Mouse (Mus musculus) intestine, postnatal 0 days (tissue): ENCODE results near the gene Grip1. TPM values are rescaled to one million over a fixed set of nuclear protein-coding genes. Genes with fewer than 3 reads are reported as not detected.

Experiments used
- ATAC-seq: fragments of 200-750 bp; cut with Nextera tagmentation; 2 replicates; pipeline ENCODE4 v1.8.0; 2017; ENCODE audit warnings: mild to moderate bottlenecking, moderate TSS enrichment, moderate library complexity
- H3K27ac ChIP-seq: fragments of 300-500 bp; sonication (generic); 2 replicates; pipeline ENCODE4 v1.5.1; 2014; ENCODE audit warnings: mild to moderate bottlenecking, low read depth, low read length, moderate library complexity
- H3K27me3 ChIP-seq: fragments of 300-500 bp; sonication (generic); replicated peaks from 2 replicates; pipeline ENCODE4 v1.6.1; 2014; ENCODE audit warnings: low read length, mixed read lengths; ENCODE audit not compliant: control insufficient read depth, insufficient read depth
- H3K36me3 ChIP-seq: fragments of 300-500 bp; sonication (generic); 2 replicates; pipeline ENCODE4 v1.6.1; 2014; ENCODE audit warnings: mild to moderate bottlenecking, moderate library complexity; ENCODE audit not compliant: control insufficient read depth, insufficient read depth
- H3K4me1 ChIP-seq: fragments of 300-500 bp; sonication (generic); replicated peaks from 2 replicates; pipeline ENCODE4 v1.6.1; 2014; ENCODE audit warnings: antibody characterized with exemption, low read length, mixed read lengths; ENCODE audit not compliant: control insufficient read depth, insufficient read depth
- H3K4me2 ChIP-seq: fragments of 300-500 bp; sonication (generic); replicated peaks from 2 replicates; pipeline ENCODE4 v1.6.1; 2014; ENCODE audit warnings: low read depth, mild to moderate bottlenecking, moderate library complexity
- H3K4me3 ChIP-seq: fragments of 300-500 bp; sonication (generic); 2 replicates; pipeline ENCODE4 v1.5.1; 2014; ENCODE audit warnings: low read depth, low read length
- H3K9ac ChIP-seq: fragments of 300-500 bp; sonication (generic); 2 replicates; pipeline ENCODE4 v1.6.1; 2014; ENCODE audit warnings: mild to moderate bottlenecking, low read depth, low read length
- H3K9me3 ChIP-seq: fragments of 300-500 bp; sonication (generic); 2 replicates; pipeline ENCODE4 v1.6.1; 2016; ENCODE audit warnings: mixed run types; ENCODE audit not compliant: control insufficient read depth
- CTCF ChIP-seq: sonication (generic); IDR thresholded peaks from 2 replicates; pipeline ENCODE4 v1.5.1; 2016; ENCODE audit warnings: low read depth, mild to moderate bottlenecking, control low read depth, antibody characterized with exemption, moderate library complexity
- WGBS: fragments of 180-500 bp; shearing (Covaris S2); extraction: QIAGEN DNeasy Blood & Tissue Kit; methylation state at CpG from one replicate; pipeline ENCODE4 v1.1.7; 2014; 5-methylcytosine and 5-hydroxymethylcytosine counted together
- polyA plus RNA-seq: library from polyadenylated mRNA; unstranded; fragments of >200 nt; fragmentation: Nextera tagmentation; extraction: Ambion mirVana; gene quantifications from 2 replicates; pipeline ENCODE4 v1.2.1, GENCODE M21; 2015

Grip1 gene
- polyA plus RNA-seq, 1 experiment from 2014 or later: 0.48 TPM

DNA sequence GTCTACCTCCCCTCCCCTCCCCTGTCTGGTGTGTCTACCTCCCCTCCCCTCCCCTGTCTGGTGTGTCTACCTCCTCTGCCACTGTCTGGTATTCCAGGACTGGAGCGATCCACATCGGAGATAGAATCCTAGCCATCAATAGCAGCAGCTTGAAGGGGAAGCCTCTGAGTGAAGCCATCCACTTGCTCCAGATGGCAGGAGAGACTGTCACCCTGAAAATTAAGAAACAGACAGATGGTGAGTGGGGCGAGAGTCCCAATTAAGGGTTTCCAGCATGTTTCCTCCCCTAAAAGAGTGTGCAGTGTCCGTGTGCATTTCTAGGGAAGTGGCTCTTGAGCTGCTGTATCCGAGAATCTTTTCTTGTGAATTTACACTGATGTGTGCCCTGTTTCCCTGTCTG lies 584.6 kb downstream of the Grip1 start:
- no peak for TF ChIP-seq CTCF
- WGBS: 95% methylated on average over 5 of the region's 5 CpGs
- Histone ChIP-seq H3K36me3 (no peaks in the 10 kb centered on the region), H3K9ac (no peak overlapping the region), H3K27me3 (no peaks in the 10 kb centered on the region), H3K27ac (no peak overlapping the region), H3K4me1 (no peaks in the 10 kb centered on the region), H3K4me3 (no peak overlapping the region), H3K9me3 (no peaks in the 10 kb centered on the region), H3K4me2 (no peak overlapping the region)
- no peak for ATAC-seq

- H3K4me1 ChIP-seq: no peaks in the 10 kb centered on the region
- no peak for ATAC-seq
- WGBS: 92% methylated on average over 6 of the region's 6 CpGs
Measured at GRCm38 (mm10) chr10:120044237-120044636, 590.6 kb downstream of the Grip1 start.

GRCm38 (mm10) chr10:120044714-120045234 lies 591.1 kb downstream of the Grip1 start:
- TF ChIP-seq CTCF: no peak
- Histone ChIP-seq H3K9ac (no peak overlapping the region), H3K36me3 (no peaks in the 10 kb centered on the region), H3K27me3 (no peaks in the 10 kb centered on the region), H3K9me3 (no peaks in the 10 kb centered on the region), H3K4me2 (no peak overlapping the region), H3K4me1 (no peaks in the 10 kb centered on the region), H3K4me3 (no peak overlapping the region), H3K27ac (no peak overlapping the region)
- no peak for ATAC-seq
- 82% methylated on average over 2 of the region's 2 CpGs for whole genome bisulfite sequencing

More at GRCm38 (mm10) chr10:120044237-120044636, 590.6 kb downstream of the Grip1 start:
- TF ChIP-seq CTCF: no peak
- no peak overlapping the region for H3K4me3 ChIP-seq
- H3K27me3 ChIP-seq: no peaks in the 10 kb centered on the region
- H3K36me3 ChIP-seq: no peaks in the 10 kb centered on the region
- H3K9ac ChIP-seq: no peak overlapping the region
- H3K27ac ChIP-seq: no peak overlapping the region
- H3K9me3 ChIP-seq: no peaks in the 10 kb centered on the region
- H3K4me2 ChIP-seq: no peak overlapping the region

DNA sequence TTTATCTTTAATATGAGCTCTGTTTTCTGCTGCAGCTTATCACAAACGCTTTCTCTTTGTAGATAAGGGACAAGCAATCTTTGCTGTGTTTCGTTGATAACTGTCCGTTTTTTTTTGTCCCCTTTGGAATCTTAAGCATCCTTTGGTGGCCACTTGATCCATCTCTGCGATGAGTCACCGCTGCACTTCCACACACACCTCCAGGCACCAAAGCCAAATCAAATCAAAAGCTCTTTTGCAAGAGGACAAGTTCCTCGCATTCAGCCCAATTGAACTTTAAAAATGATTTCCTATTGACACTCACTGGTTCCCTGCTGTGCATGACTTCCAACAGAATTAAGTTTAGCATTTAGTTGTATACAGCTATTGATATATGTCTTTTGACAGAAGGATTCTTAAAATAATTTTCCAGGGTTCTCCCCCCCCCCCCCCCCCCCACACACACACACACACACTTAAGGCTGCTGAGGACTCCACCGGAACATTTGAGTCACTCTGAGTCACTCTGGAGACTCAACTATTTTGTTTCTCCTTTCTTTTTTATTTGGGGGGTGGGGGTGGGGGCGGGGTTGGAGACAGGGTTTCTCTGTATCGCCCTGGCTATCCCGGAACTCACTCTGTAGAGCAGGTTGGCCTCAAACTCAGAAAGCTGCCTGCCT lies 607.1 kb downstream of the Grip1 start:
- no peaks in the 10 kb centered on the region for H3K4me1 ChIP-seq
- H3K9me3 ChIP-seq: no peaks in the 10 kb centered on the region
- WGBS: 59% methylated on average over 10 of the region's 10 CpGs
- no peaks in the 10 kb centered on the region for H3K27me3 ChIP-seq
- TF ChIP-seq CTCF: no peak
- H3K9ac ChIP-seq: no peak overlapping the region
- H3K36me3 ChIP-seq: no peaks in the 10 kb centered on the region
- H3K4me2 ChIP-seq: no peak overlapping the region
- no peak for ATAC-seq
- H3K27ac ChIP-seq: no peak overlapping the region
- H3K4me3 ChIP-seq: no peak overlapping the region

- Histone ChIP-seq H3K4me3 (no peak overlapping the region), H3K9me3 (no peaks in the 10 kb centered on the region), H3K4me1 (no peaks in the 10 kb centered on the region), H3K27ac (no peak overlapping the region), H3K36me3 (no peaks in the 10 kb centered on the region), H3K4me2 (no peak overlapping the region), H3K27me3 (no peaks in the 10 kb centered on the region), H3K9ac (no peak overlapping the region)
- WGBS: 76% methylated on average over 24 of the region's 24 CpGs
- TF ChIP-seq CTCF: no peak
- no peak for ATAC-seq
Measured at GRCm38 (mm10) chr10:120061238-120062130, 607.9 kb downstream of the Grip1 start.

DNA sequence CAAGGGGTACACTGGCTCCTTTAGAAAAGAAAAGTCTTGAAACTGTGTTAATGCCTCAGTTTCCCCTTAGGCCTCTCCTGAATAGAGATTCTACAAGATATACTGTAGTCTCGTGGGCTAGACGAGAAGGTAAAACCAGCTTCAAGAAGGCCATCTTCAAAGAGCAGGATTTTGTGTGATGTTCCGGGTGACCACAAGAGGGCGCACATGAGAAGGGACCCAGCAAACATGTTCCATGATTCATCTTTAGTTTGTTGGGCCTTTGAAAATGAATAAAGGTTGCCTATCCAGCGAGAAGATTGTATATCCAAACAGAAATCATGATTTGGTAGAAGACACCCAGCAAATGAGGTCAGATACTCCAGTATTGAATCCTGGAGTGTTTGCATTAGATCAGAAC lies 610.8 kb downstream of the Grip1 start:
- 26% methylated on average over 5 of the region's 5 CpGs for WGBS
- peak; percentile 89 for TF ChIP-seq CTCF
- Histone ChIP-seq H3K9ac (no peak overlapping the region), H3K9me3 (no peaks in the 10 kb centered on the region), H3K27me3 (no peaks in the 10 kb centered on the region), H3K36me3 (no peaks in the 10 kb centered on the region), H3K27ac (no peak overlapping the region), H3K4me2 (no peak overlapping the region), H3K4me3 (no peak overlapping the region), H3K4me1 (no peaks in the 10 kb centered on the region)
- ATAC-seq: no peak
